Mouse (Mus musculus): ENCODE results near the gene Tsfm. TPM values are rescaled to one million over a fixed set of nuclear protein-coding genes. Genes with fewer than 3 reads are reported as not detected.

Tsfm gene
- polyA plus RNA-seq, 1 experiment from 2014 or later, result 110 TPM

MicroRNAs within 50 kb of the gene (microRNA counts, 519-probe panel; counts per million panel counts)
- microRNA mmu-miR-26a, result 1,651 counts per million, percentile 67 among the panel's probes with 10 or more counts
- microRNA mmu-miR-546, result 341 counts per million, percentile 65 among the panel's probes with 10 or more counts

Small RNA genes lying within 50 kb of the gene (microRNA-seq; reads per million reads assigned to microRNA genes)
- gene Mir26a-2 (29.0 reads per million, percentile 35 among the genes with 10 or more reads in this experiment), gene Mir546 (not detected)

Other genes starting within 250 kb of the Tsfm start
- gene Atp23, start 129.5 kb downstream of the Tsfm start, polyA plus RNA-seq (2016; fragmentation: Nextera tagmentation; extraction: Ambion mirVana), result 19.9 and 21.2 TPM in 2 replicates
- gene Ctdsp2, start 52.1 kb downstream of the Tsfm start, polyA plus RNA-seq (2016; fragmentation: Nextera tagmentation; extraction: Ambion mirVana), result 42.3 and 42.5 TPM in 2 replicates
- 0.06 and 0.10 TPM in 2 replicates for gene Avil, start 30.1 kb downstream of the Tsfm start, polyA plus RNA-seq (2016; fragmentation: Nextera tagmentation; extraction: Ambion mirVana)
- 62.1 and 65.2 TPM in 2 replicates for gene Mettl1, start 10.6 kb upstream of the Tsfm start, polyA plus RNA-seq (2016; fragmentation: Nextera tagmentation; extraction: Ambion mirVana)
- gene Eef1akmt3, start 10.7 kb upstream of the Tsfm start, polyA plus RNA-seq (2016; fragmentation: Nextera tagmentation; extraction: Ambion mirVana), result 0.18 and 0.21 TPM in 2 replicates
- 0.11 and 0.16 TPM in 2 replicates for gene Cyp27b1, start 17.4 kb upstream of the Tsfm start, polyA plus RNA-seq (2016; fragmentation: Nextera tagmentation; extraction: Ambion mirVana)
- gene March9, start 29.3 kb upstream of the Tsfm start, polyA plus RNA-seq (2016; fragmentation: Nextera tagmentation; extraction: Ambion mirVana), result 1.1 and 1.2 TPM in 2 replicates
- 3,005 and 3,066 TPM in 2 replicates for gene Cdk4, start 32.7 kb upstream of the Tsfm start, polyA plus RNA-seq (2016; fragmentation: Nextera tagmentation; extraction: Ambion mirVana)
- 188 and 190 TPM in 2 replicates for gene Tspan31, start 39.4 kb upstream of the Tsfm start, polyA plus RNA-seq (2016; fragmentation: Nextera tagmentation; extraction: Ambion mirVana)
- 0.10 and 0.23 TPM in 2 replicates for gene Agap2, start 44.4 kb upstream of the Tsfm start, polyA plus RNA-seq (2016; fragmentation: Nextera tagmentation; extraction: Ambion mirVana)
- 54.2 and 57.6 TPM in 2 replicates for gene Os9, start 90.3 kb upstream of the Tsfm start, polyA plus RNA-seq (2016; fragmentation: Nextera tagmentation; extraction: Ambion mirVana)
- gene B4galnt1, start 134.4 kb upstream of the Tsfm start, polyA plus RNA-seq (2016; fragmentation: Nextera tagmentation; extraction: Ambion mirVana), result 4.0 and 5.0 TPM in 2 replicates
- 1.9 and 2.0 TPM in 2 replicates for gene Slc26a10, start 149.8 kb upstream of the Tsfm start, polyA plus RNA-seq (2016; fragmentation: Nextera tagmentation; extraction: Ambion mirVana)
- gene Arhgef25, start 159.2 kb upstream of the Tsfm start, polyA plus RNA-seq (2016; fragmentation: Nextera tagmentation; extraction: Ambion mirVana), result 23.7 and 25.7 TPM in 2 replicates
- 106 and 108 TPM in 2 replicates for gene Dtx3, start 164.9 kb upstream of the Tsfm start, polyA plus RNA-seq (2016; fragmentation: Nextera tagmentation; extraction: Ambion mirVana)
- gene Pip4k2c, start 180.7 kb upstream of the Tsfm start, polyA plus RNA-seq (2016; fragmentation: Nextera tagmentation; extraction: Ambion mirVana), result 21.3 and 21.4 TPM in 2 replicates
- gene Kif5a, start 232.5 kb upstream of the Tsfm start, polyA plus RNA-seq (2016; fragmentation: Nextera tagmentation; extraction: Ambion mirVana), result 6.6 and 7.9 TPM in 2 replicates
- 192 and 206 TPM in 2 replicates for gene Dctn2, start 235.5 kb upstream of the Tsfm start, polyA plus RNA-seq (2016; fragmentation: Nextera tagmentation; extraction: Ambion mirVana)